Mouse (Mus musculus): Measurements from ENCODE around the gene Mt1. TPM values are rescaled to one million over a fixed set of nuclear protein-coding genes. Genes with fewer than 3 reads are reported as not detected.

Gene Mt1
- polyA plus RNA-seq (2012; ENCODE audit: low replicate concordance) = 5.3 and 58.6 TPM in 2 replicates

GRCm38 (mm10) chr8:94178857-94179712 lies at the start of gene Mt1:
Mt1 (plus strand) TSS chr8:94179082.

GRCm38 (mm10) chr8:94136933-94137332 lies 41.9 kb upstream of the Mt1 start, which contains the start of gene Mt4:
Mt4 (plus strand) TSS chr8:94137197.

GRCm38 (mm10) chr8:94152513-94153300 lies 26.2 kb upstream of the Mt1 start, which contains the start of gene Mt3:
Mt3 (plus strand) TSS chr8:94152607.

GRCm38 (mm10) chr8:94172075-94172808 lies 6.6 kb upstream of the Mt1 start, which contains the start of gene Mt2:
Mt2 (plus strand) TSS chr8:94172664.

GRCm38 (mm10) chr8:94214252-94215173 lies 35.6 kb downstream of the Mt1 start, which contains the start of gene Nup93:
Nup93 (plus strand) TSS chr8:94214564.

Other genes starting within 250 kb of the Mt1 start
- gene Amfr, start 166.2 kb upstream of the Mt1 start, polyA plus RNA-seq (2012; ENCODE audit: low replicate concordance) = 48.5 and 56.3 TPM in 2 replicates
- gene Nudt21, start 142.1 kb upstream of the Mt1 start, polyA plus RNA-seq (2012; ENCODE audit: low replicate concordance) = 171 and 284 TPM in 2 replicates
- gene Ogfod1, start 141.9 kb upstream of the Mt1 start, polyA plus RNA-seq (2012; ENCODE audit: low replicate concordance) = 3.6 and 9.3 TPM in 2 replicates
- 2.6 and 4.5 TPM in 2 replicates for gene Bbs2, start 80.2 kb upstream of the Mt1 start, polyA plus RNA-seq (2012; ENCODE audit: low replicate concordance)
- gene Mt4, start 41.9 kb upstream of the Mt1 start, polyA plus RNA-seq (2012; ENCODE audit: low replicate concordance) = not detected in 2 replicates
- not detected in 2 replicates for gene Mt3, start 26.5 kb upstream of the Mt1 start, polyA plus RNA-seq (2012; ENCODE audit: low replicate concordance)
- 17.2 and 80.3 TPM in 2 replicates for gene Mt2, start 6.4 kb upstream of the Mt1 start, polyA plus RNA-seq (2012; ENCODE audit: low replicate concordance)
- gene Nup93, start 35.5 kb downstream of the Mt1 start, polyA plus RNA-seq (2012; ENCODE audit: low replicate concordance) = 2.2 and 3.1 TPM in 2 replicates
- 0.43 and 0.47 TPM in 2 replicates for gene Slc12a3, start 150.1 kb downstream of the Mt1 start, polyA plus RNA-seq (2012; ENCODE audit: low replicate concordance)
- 141 and 148 TPM in 2 replicates for gene Herpud1, start 207.4 kb downstream of the Mt1 start, polyA plus RNA-seq (2012; ENCODE audit: low replicate concordance)

Measured in hematopoietic multipotent progenitor cell, adult 10-12 weeks (in vitro differentiated cells).